Mouse (Mus musculus) C2C12 (cell line): ENCODE measurements around the gene Raet1e.
"Not testable (repeated sequence)": the region's sequence is repeated elsewhere in the genome, so short reads cannot be mapped to it uniquely, and the experiment has no call there.

Source experiments
- CEBPB ChIP-seq: IDR thresholded peaks from one replicate; pipeline ENCODE4 v1.6.1; 2011; ENCODE audit warnings: low read depth, mild to moderate bottlenecking, control low read depth, moderate library complexity
- CTCF ChIP-seq: IDR thresholded peaks from one replicate; pipeline ENCODE4 v1.5.1; 2011; ENCODE audit not compliant: control insufficient read depth, insufficient read depth, insufficient read length
- FOSL1 ChIP-seq: IDR thresholded peaks from one replicate; pipeline ENCODE4 v1.8.0; 2011; ENCODE audit warnings: mild to moderate bottlenecking, low read length; ENCODE audit not compliant: poor library complexity, insufficient read depth, severe bottlenecking
- MAX ChIP-seq: IDR thresholded peaks from one replicate; pipeline ENCODE4 v1.6.1; 2011; ENCODE audit warnings: mild to moderate bottlenecking, control low read depth
- MYOD1 ChIP-seq: IDR thresholded peaks from one replicate; pipeline ENCODE4 v1.6.1; 2011; ENCODE audit warnings: low read depth; ENCODE audit not compliant: control insufficient read depth, insufficient read length
- USF1 ChIP-seq: IDR thresholded peaks from one replicate; pipeline ENCODE4 v1.6.1; 2011; ENCODE audit warnings: low read depth, mild to moderate bottlenecking, control low read depth, moderate library complexity

DNA sequence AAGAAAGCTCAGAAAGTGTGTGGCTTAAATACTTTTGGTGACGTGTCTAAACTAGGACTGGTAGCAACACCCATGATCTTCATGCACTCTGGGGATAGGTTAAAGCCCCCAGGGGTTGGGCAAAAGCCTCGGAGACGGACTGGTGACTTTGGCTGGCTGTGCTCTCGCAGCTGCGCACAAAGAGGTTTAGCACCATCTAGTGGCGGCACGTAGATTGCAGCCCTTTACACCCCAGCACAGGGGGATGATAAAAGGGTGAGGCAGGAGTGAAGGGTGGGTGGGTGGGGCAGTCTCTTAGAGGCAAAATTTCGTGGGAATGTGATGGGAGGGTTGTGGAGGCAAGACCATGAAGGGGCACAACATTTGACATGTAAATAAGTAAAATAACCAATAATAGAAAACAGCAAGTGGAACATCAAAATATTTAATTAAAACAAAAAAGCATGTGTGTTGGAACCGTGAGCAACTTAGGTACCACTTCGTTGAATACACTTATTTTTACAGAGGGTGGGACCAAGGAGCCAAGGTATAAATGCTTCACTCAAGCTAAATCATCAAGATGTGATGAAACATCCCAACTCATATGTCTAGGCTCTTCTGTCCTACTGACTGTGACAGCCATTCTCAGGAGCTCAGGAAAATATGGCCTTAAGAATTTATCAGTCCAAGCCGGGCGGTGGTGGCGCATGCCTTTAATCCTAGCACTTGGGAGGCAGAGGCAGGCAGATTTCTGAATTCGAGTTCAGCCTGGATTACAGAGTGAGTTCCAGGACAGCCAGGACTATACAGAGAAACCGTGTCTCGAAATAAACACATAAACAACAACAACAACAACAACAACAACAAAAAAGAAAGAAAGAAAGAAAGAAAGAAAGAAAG is 5.6 kb downstream of the Raet1e start:
- peak; percentile 18 for TF ChIP-seq CTCF
- not testable (repeated sequence) for TF ChIP-seq MYOD1, MAX, CEBPB, FOSL1, USF1
